Mouse (Mus musculus) forebrain, embryonic 11.5 days (tissue): Measurements from ENCODE around the gene Ccl27b. TPM values are rescaled to one million over a fixed set of nuclear protein-coding genes. Genes with fewer than 3 reads are reported as not detected.
"Not testable (repeated sequence)": the region's sequence is repeated elsewhere in the genome, so short reads cannot be mapped to it uniquely, and the experiment has no call there.

Experiments
- ATAC-seq: fragments of 200-750 bp; cut with Nextera tagmentation; replicated peaks from 2 replicates; pipeline ENCODE4 v1.8.0; 2017; ENCODE audit warnings: moderate TSS enrichment; ENCODE audit not compliant: low FRiP score
- DNase-seq: peaks from one replicate; pipeline ENCODE4 v3.0.0-alpha.2; 2017; ENCODE audit warnings: low spot score
- H3K27ac ChIP-seq: fragments of 300-500 bp; sonication (generic); 2 replicates; pipeline ENCODE4 v1.5.1; 2014; ENCODE audit warnings: low read depth, low read length
- H3K27me3 ChIP-seq: fragments of 300-500 bp; sonication (generic); 2 replicates; pipeline ENCODE4 v1.6.1; 2014; ENCODE audit warnings: mild to moderate bottlenecking, low read length, mixed read lengths; ENCODE audit not compliant: control insufficient read depth, insufficient read depth
- H3K36me3 ChIP-seq: fragments of 300-500 bp; sonication (generic); 2 replicates; pipeline ENCODE4 v1.6.1; 2014; ENCODE audit warnings: mild to moderate bottlenecking, low read length, moderate library complexity, mixed read lengths; ENCODE audit not compliant: control insufficient read depth, insufficient read depth
- H3K4me1 ChIP-seq: fragments of 300-500 bp; sonication (generic); replicated peaks from 2 replicates; pipeline ENCODE4 v1.6.1; 2014; ENCODE audit warnings: low read length, mixed read lengths; ENCODE audit not compliant: control insufficient read depth, insufficient read depth
- H3K4me2 ChIP-seq: fragments of 300-500 bp; sonication (generic); 2 replicates; pipeline ENCODE4 v1.6.1; 2014; ENCODE audit warnings: low read depth, mild to moderate bottlenecking, low read length, moderate library complexity, mixed read lengths; ENCODE audit not compliant: severe bottlenecking
- H3K4me3 ChIP-seq: fragments of 300-500 bp; sonication (generic); 2 replicates; pipeline ENCODE4 v1.5.1; 2014; ENCODE audit warnings: low read depth, low read length
- H3K9ac ChIP-seq: fragments of 300-500 bp; sonication (generic); 2 replicates; pipeline ENCODE4 v1.6.1; 2014; ENCODE audit warnings: low read length
- H3K9me3 ChIP-seq: fragments of 300-500 bp; sonication (generic); 2 replicates; pipeline ENCODE4 v1.6.1; 2016; ENCODE audit warnings: low read length, mixed read lengths; ENCODE audit not compliant: control insufficient read depth
- WGBS: fragments of 180-500 bp; shearing (Covaris S2); extraction: QIAGEN DNeasy Blood & Tissue Kit; methylation state at CpG from one replicate; pipeline ENCODE4 v1.1.7; 2014; 5-methylcytosine and 5-hydroxymethylcytosine counted together
- polyA plus RNA-seq: library from polyadenylated mRNA; unstranded; fragments of >200 nt; fragmentation: Nextera tagmentation; extraction: Ambion mirVana; gene quantifications from 2 replicates; pipeline ENCODE4 v1.2.1, GENCODE M21; 2014

Ccl27b gene
- polyA plus RNA-seq, 1 experiment from 2014 or later = not detected

- not testable (repeated sequence) for H3K4me1 ChIP-seq, H3K4me3 ChIP-seq, H3K9ac ChIP-seq, H3K4me2 ChIP-seq, H3K27me3 ChIP-seq, DNase-seq, H3K27ac ChIP-seq, H3K36me3 ChIP-seq, H3K9me3 ChIP-seq
- peak; percentile 65 for ATAC-seq
- WGBS = no CpG with 5 or more reads among the region's 18 CpGs
Observed at GRCm38 (mm10) chr4:42682183-42682524, 27.1 kb downstream of the Ccl27b start.

Other genes starting within 250 kb of the Ccl27b start
- not detected in 2 replicates for gene Gm21586, start 215.9 kb upstream of the Ccl27b start, polyA plus RNA-seq
- gene Gm2163, start 188.5 kb upstream of the Ccl27b start, polyA plus RNA-seq = not detected in 2 replicates
- not detected in 2 replicates for gene Fam205a2, start 127.1 kb upstream of the Ccl27b start, polyA plus RNA-seq
- not detected in 2 replicates for gene Gm10591, start 43.1 kb upstream of the Ccl27b start, polyA plus RNA-seq
- gene Gm2564, start 25.5 kb upstream of the Ccl27b start, polyA plus RNA-seq = not detected in 2 replicates
- gene Il11ra2, start 6.6 kb downstream of the Ccl27b start, polyA plus RNA-seq = not detected in 2 replicates
- gene 4930578G10Rik, start 80.3 kb downstream of the Ccl27b start, polyA plus RNA-seq = 0.96 and 1.8 TPM in 2 replicates
- not detected in 2 replicates for gene Ccl19, start 101.3 kb downstream of the Ccl27b start, polyA plus RNA-seq
- 0.27 and 0.39 TPM in 2 replicates for gene Ccl21a, start 118.7 kb downstream of the Ccl27b start, polyA plus RNA-seq
- 0.08 and 0.28 TPM in 2 replicates for gene Fam205a1, start 198.6 kb downstream of the Ccl27b start, polyA plus RNA-seq
- gene Gm12394, start 201.5 kb downstream of the Ccl27b start, polyA plus RNA-seq = 0.33 and 0.43 TPM in 2 replicates
- gene Fam205c, start 219.0 kb downstream of the Ccl27b start, polyA plus RNA-seq = 0.84 and 1.00 TPM in 2 replicates